Comparison of ENCODE assay signal across 8 mouse cellular contexts in genomic region chr17:86150867-86151348, GRCm38 (mm10). TPM values are rescaled to one million over a fixed set of nuclear protein-coding genes. Genes with fewer than 3 reads are reported as not detected.
DNase-seq lines count a peak whose midpoint lies in the region; ATAC-seq and TF ChIP-seq lines count a peak whose summit lies in the region.

No protein-coding gene starts in this region.

- H3K4me3 ChIP-seq in heart, embryonic 13.5 days = no peak overlapping the region
- no peak overlapping the region for H3K4me3 ChIP-seq in kidney, embryonic 16.5 days (ENCODE audit: low read length)
- no peak overlapping the region for H3K4me3 ChIP-seq in midbrain, postnatal 0 days (ENCODE audit: low read depth, low read length)

- ATAC-seq in heart, embryonic 13.5 days (ENCODE audit: extremely low read depth, insufficient number of reproducible peaks, low FRiP score, low TSS enrichment) = peak; percentile 86; the same call in 1 of the 2 replicates
- ATAC-seq in kidney, embryonic 16.5 days (ENCODE audit: low FRiP score, low TSS enrichment) = peak; percentile 95
- ATAC-seq in midbrain, postnatal 0 days (ENCODE audit: low FRiP score) = peak; percentile 95

- WGBS in heart, embryonic 13.5 days = 9% methylated on average over 5 of the region's 5 CpGs
- WGBS in kidney, embryonic 16.5 days = 13% methylated on average over 5 of the region's 5 CpGs
- 14% methylated on average over 5 of the region's 5 CpGs for WGBS in midbrain, postnatal 0 days

- H3K4me1 ChIP-seq in heart, embryonic 13.5 days = peaks cover 3% of the 10 kb centered on the region
- peaks cover 8% of the 10 kb centered on the region for H3K4me1 ChIP-seq in kidney, embryonic 16.5 days (ENCODE audit: insufficient read depth, low read length)
- H3K4me1 ChIP-seq in midbrain, postnatal 0 days (ENCODE audit: insufficient read depth, low read length) = no peaks in the 10 kb centered on the region

- DNase-seq in 416B (ENCODE audit: low read depth) = peak; percentile 87
- DNase-seq in adipocyte (ENCODE audit: low spot score) = peak; percentile 96
- DNase-seq in fibroblast of lung, adult 2 months (ENCODE audit: low read depth) = peak; percentile 85
- peak; percentile 58 for DNase-seq in liver
- DNase-seq in midbrain, postnatal 0 days (ENCODE audit: low spot score) = peak; percentile 95
- DNase-seq in testis, postnatal 10 days (ENCODE audit: low spot score) = peak; percentile 75

- H3K9me3 ChIP-seq in heart, embryonic 13.5 days = 0 out of 2 replicates have a peak, but pooled peaks cover 4% of the 10 kb centered on the region
- 0 out of 2 replicates have a peak, but pooled peaks cover 3% of the 10 kb centered on the region for H3K9me3 ChIP-seq in kidney, embryonic 16.5 days (ENCODE audit: low read length)
- H3K9me3 ChIP-seq in midbrain, postnatal 0 days (ENCODE audit: low read length) = no peaks in the 10 kb centered on the region

- no peaks in the 10 kb centered on the region for H3K27me3 ChIP-seq in heart, embryonic 13.5 days (replicated peaks)
- H3K27me3 ChIP-seq in kidney, embryonic 16.5 days (ENCODE audit: insufficient read depth, low read length) = no peaks in the 10 kb centered on the region
- H3K27me3 ChIP-seq in midbrain, postnatal 0 days (ENCODE audit: insufficient read depth, low read length) = no peaks in the 10 kb centered on the region

- TF ChIP-seq CTCF in midbrain, postnatal 0 days (IDR thresholded peaks at IDR 0.05) = no peak

- no peak overlapping the region for H3K27ac ChIP-seq in heart, embryonic 13.5 days (replicated peaks)
- no peak overlapping the region for H3K27ac ChIP-seq in kidney, embryonic 16.5 days (ENCODE audit: low read length)
- H3K27ac ChIP-seq in midbrain, postnatal 0 days (ENCODE audit: low read depth, low read length) = no peak overlapping the region

- no peaks in the 10 kb centered on the region for H3K36me3 ChIP-seq in heart, embryonic 13.5 days
- H3K36me3 ChIP-seq in kidney, embryonic 16.5 days (ENCODE audit: insufficient read depth, low read length) = no peaks in the 10 kb centered on the region
- H3K36me3 ChIP-seq in midbrain, postnatal 0 days (ENCODE audit: insufficient read depth, low read length) = no peaks in the 10 kb centered on the region

- H3K9ac ChIP-seq in heart, embryonic 13.5 days = no peak overlapping the region
- H3K9ac ChIP-seq in kidney, embryonic 16.5 days (replicated peaks; ENCODE audit: low read length) = no peak overlapping the region
- H3K9ac ChIP-seq in midbrain, postnatal 0 days (replicated peaks; ENCODE audit: low read length, poor library complexity, severe bottlenecking) = no peak overlapping the region

- peak overlapping the region; percentile 45 for H3K4me2 ChIP-seq in heart, embryonic 13.5 days
- no peak overlapping the region; the same call in 1 of the 2 replicates for H3K4me2 ChIP-seq in kidney, embryonic 16.5 days (replicated peaks; ENCODE audit: low read depth, low read length)
- H3K4me2 ChIP-seq in midbrain, postnatal 0 days (ENCODE audit: low read depth, low read length, poor library complexity, severe bottlenecking) = no peak overlapping the region

RNA-seq across cellular contexts. Expression of gene Srbd1, which starts 5.9 kb away (rescaled TPM):
- 10.8 and 12.1 TPM in 2 replicates for polyA plus RNA-seq in heart, embryonic 13.5 days (2015; fragmentation: Nextera tagmentation; extraction: Ambion mirVana)
- polyA plus RNA-seq in kidney, embryonic 16.5 days (2015; fragmentation: Nextera tagmentation; extraction: Ambion mirVana) = 21.0 and 22.3 TPM in 2 replicates
- 13.2 and 17.9 TPM in 2 replicates for total RNA-seq in midbrain, postnatal 0 days (2014; rRNA removed)
- polyA plus RNA-seq in midbrain, postnatal 0 days (2015; fragmentation: Nextera tagmentation; extraction: Ambion mirVana) = 6.7 and 8.3 TPM in 2 replicates

RNA-seq across cellular contexts. Expression of gene Prkce, which starts 16.7 kb away (rescaled TPM):
- polyA plus RNA-seq in heart, embryonic 13.5 days (2015; fragmentation: Nextera tagmentation; extraction: Ambion mirVana) = 6.2 and 7.0 TPM in 2 replicates
- 5.5 and 5.9 TPM in 2 replicates for polyA plus RNA-seq in kidney, embryonic 16.5 days (2015; fragmentation: Nextera tagmentation; extraction: Ambion mirVana)
- 61.0 and 71.8 TPM in 2 replicates for total RNA-seq in midbrain, postnatal 0 days (2014; rRNA removed)
- polyA plus RNA-seq in midbrain, postnatal 0 days (2015; fragmentation: Nextera tagmentation; extraction: Ambion mirVana) = 56.5 and 64.5 TPM in 2 replicates
